Mouse (Mus musculus): ENCODE results near the gene Negr1. TPM values are rescaled to one million over a fixed set of nuclear protein-coding genes. Genes with fewer than 3 reads are reported as not detected.

Gene Negr1
- polyA plus RNA-seq, 1 experiment, result 1.7 TPM

- H3K27me3 ChIP-seq (replicated peaks; ENCODE audit: control insufficient read depth, insufficient read depth, low read length), result no peaks in the 10 kb centered on the region
- no peak overlapping the region for H3K27ac ChIP-seq (ENCODE audit: insufficient read depth, low read depth, low read length)
- H3K4me1 ChIP-seq (ENCODE audit: control insufficient read depth, insufficient read depth, low read length), result no peaks in the 10 kb centered on the region
- DNase-seq, result no peak
- no peak overlapping the region for H3K4me3 ChIP-seq (ENCODE audit: insufficient read depth, low read depth, low read length)
- WGBS, result 73% methylated on average over 2 of the region's 2 CpGs
- H3K36me3 ChIP-seq (ENCODE audit: control insufficient read depth, insufficient read depth, low read length), result no peaks in the 10 kb centered on the region
- no peak for TF ChIP-seq CTCF (conservative IDR thresholded peaks at IDR 0.05; ENCODE audit: insufficient read depth, insufficient read length, low read depth, low read length)
- no peak for TF ChIP-seq POLR2A (IDR thresholded peaks at IDR 0.05; ENCODE audit: low read depth, low read length)
Measured at GRCm38 (mm10) chr3:157349480-157349879, 787.9 kb downstream of the Negr1 start.

GRCm38 (mm10) chr3:157358905-157359304, 797.3 kb downstream of the Negr1 start:
- Histone ChIP-seq H3K27ac (ENCODE audit: insufficient read depth, low read depth, low read length) (no peak overlapping the region), H3K36me3 (ENCODE audit: control insufficient read depth, insufficient read depth, low read length) (no peaks in the 10 kb centered on the region), H3K4me1 (ENCODE audit: control insufficient read depth, insufficient read depth, low read length) (no peaks in the 10 kb centered on the region), H3K4me3 (ENCODE audit: insufficient read depth, low read depth, low read length) (no peak overlapping the region), H3K27me3 (replicated peaks; ENCODE audit: control insufficient read depth, insufficient read depth, low read length) (no peaks in the 10 kb centered on the region)
- TF ChIP-seq CTCF (conservative IDR thresholded peaks at IDR 0.05; ENCODE audit: insufficient read depth, insufficient read length, low read depth, low read length) (no peak), POLR2A (IDR thresholded peaks at IDR 0.05; ENCODE audit: low read depth, low read length) (no peak)
- DNase-seq, result no peak
- WGBS, result 45% methylated on average over 3 of the region's 3 CpGs

DNA sequence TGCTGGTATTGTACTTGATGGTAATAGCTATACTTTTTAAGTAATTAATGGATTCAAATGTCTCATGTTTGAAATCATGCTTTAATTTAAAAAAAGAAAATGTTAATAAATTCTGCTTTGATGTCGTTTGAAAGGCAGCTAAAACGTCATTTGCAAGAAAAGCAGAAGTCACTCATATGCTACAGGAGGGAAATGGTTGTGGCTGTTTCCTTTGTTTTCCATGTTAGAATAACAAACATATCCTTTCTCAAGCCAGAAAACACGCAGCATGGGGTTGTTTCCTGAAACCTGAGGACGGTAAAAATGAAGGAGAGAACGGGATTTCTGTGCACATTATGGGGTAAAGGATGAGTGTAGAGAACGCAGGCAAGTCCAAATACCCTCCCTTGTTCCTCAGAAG, 798.2 kb downstream of the Negr1 start:
- H3K36me3 ChIP-seq (ENCODE audit: control insufficient read depth, insufficient read depth, low read length), result no peaks in the 10 kb centered on the region
- no peak overlapping the region for H3K27ac ChIP-seq (ENCODE audit: insufficient read depth, low read depth, low read length)
- no peak overlapping the region for H3K4me3 ChIP-seq (ENCODE audit: insufficient read depth, low read depth, low read length)
- no peaks in the 10 kb centered on the region for H3K27me3 ChIP-seq (replicated peaks; ENCODE audit: control insufficient read depth, insufficient read depth, low read length)
- no peak for DNase-seq
- no peak for TF ChIP-seq POLR2A (IDR thresholded peaks at IDR 0.05; ENCODE audit: low read depth, low read length)
- TF ChIP-seq CTCF (conservative IDR thresholded peaks at IDR 0.05; ENCODE audit: insufficient read depth, insufficient read length, low read depth, low read length), result no peak
- no peaks in the 10 kb centered on the region for H3K4me1 ChIP-seq (ENCODE audit: control insufficient read depth, insufficient read depth, low read length)
- WGBS, result 63% methylated on average over 6 of the region's 6 CpGs

Data from kidney, adult 2 months (tissue).